Mouse (Mus musculus): ENCODE data around the gene Bmyc.
"Not testable (repeated sequence)": the region's sequence is repeated elsewhere in the genome, so short reads cannot be mapped to it uniquely, and the experiment has no call there.

- TF ChIP-seq CTCF (IDR thresholded peaks at IDR 0.05; ENCODE audit: borderline replicate concordance, extremely low read depth, insufficient read depth, insufficient read length); POLR2A (IDR thresholded peaks at IDR 0.05; ENCODE audit: borderline replicate concordance, extremely low read depth, insufficient read depth, insufficient read length, poor library complexity, severe bottlenecking): not testable (repeated sequence)
Measured at GRCm38 (mm10) chr2:25709791-25710190, 3.3 kb downstream of the Bmyc start.

All from brain, embryonic 14.5 days (tissue).